Mouse (Mus musculus) lung, embryonic 16.5 days (tissue): ENCODE measurements at regions not wholly inside any gene's neighbourhood (a gene's known extent, or its start where the extent isn't known, plus 50 kb on each side); places are given as distances from the start of the nearest gene placed in this dataset.
A peak's percentile ranks its signal among the peaks of the same experiment; 100 is the strongest.
"Not testable (repeated sequence)": the region's sequence is repeated elsewhere in the genome, so short reads cannot be mapped to it uniquely, and the experiment has no call there.

ENCODE experiments used
- ATAC-seq: fragments of 200-750 bp; cut with Nextera tagmentation; 2 replicates; pipeline ENCODE4 v1.8.0; 2017; ENCODE audit warnings: low read depth, mild to moderate bottlenecking, moderate library complexity
- H3K27ac ChIP-seq: fragments of 300-500 bp; sonication (generic); 2 replicates; pipeline ENCODE4 v1.5.1; 2014; ENCODE audit warnings: mild to moderate bottlenecking, control low read depth, low read length
- H3K27me3 ChIP-seq: fragments of 300-500 bp; sonication (generic); 2 replicates; pipeline ENCODE4 v1.6.1; 2014; ENCODE audit warnings: low read depth, low read length, mixed read lengths; ENCODE audit not compliant: control insufficient read depth, insufficient read depth
- H3K36me3 ChIP-seq: fragments of 300-500 bp; sonication (generic); 2 replicates; pipeline ENCODE4 v1.6.1; 2014; ENCODE audit warnings: low read length; ENCODE audit not compliant: control insufficient read depth, insufficient read depth
- H3K4me1 ChIP-seq: fragments of 300-500 bp; sonication (generic); replicated peaks from 2 replicates; pipeline ENCODE4 v1.6.1; 2014; ENCODE audit warnings: low read length, mixed read lengths; ENCODE audit not compliant: control insufficient read depth, insufficient read depth
- H3K4me2 ChIP-seq: fragments of 300-500 bp; sonication (generic); 2 replicates; pipeline ENCODE4 v1.6.1; 2014; ENCODE audit warnings: low read depth, low read length, control low read depth
- H3K4me3 ChIP-seq: fragments of 300-500 bp; sonication (generic); 2 replicates; pipeline ENCODE4 v1.5.1; 2014; ENCODE audit warnings: mild to moderate bottlenecking, low read length, control low read depth
- H3K9ac ChIP-seq: fragments of 300-500 bp; sonication (generic); 2 replicates; pipeline ENCODE4 v1.6.1; 2014; ENCODE audit warnings: low read length, control low read depth
- H3K9me3 ChIP-seq: fragments of 300-500 bp; sonication (generic); 2 replicates; pipeline ENCODE4 v1.6.1; 2016; ENCODE audit warnings: low read length; ENCODE audit not compliant: control insufficient read depth
- WGBS: fragments of 180-500 bp; shearing (Covaris S2); extraction: QIAGEN DNeasy Blood & Tissue Kit; methylation state at CpG from one replicate; pipeline ENCODE4 v1.1.7; 2014; 5-methylcytosine and 5-hydroxymethylcytosine counted together

DNA sequence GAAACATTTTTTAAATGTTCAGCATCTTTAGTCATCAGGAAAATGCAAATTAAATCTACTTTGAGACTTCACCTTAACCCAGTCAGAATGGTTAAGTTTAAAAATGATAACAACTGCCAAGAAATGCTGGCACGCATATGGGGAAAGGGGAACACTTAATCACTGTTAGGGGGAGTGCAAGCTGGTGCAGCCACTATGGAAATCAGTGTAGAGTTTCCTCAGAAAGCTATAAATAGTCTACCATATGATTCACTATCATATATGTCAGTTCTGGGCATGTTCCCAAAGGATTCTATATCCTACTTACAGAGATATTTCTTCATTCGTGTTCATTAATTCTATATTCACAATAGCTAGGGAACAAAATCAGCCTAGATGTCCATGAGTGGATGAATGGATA lies 61.6 kb upstream of the Tra2b start:
- Histone ChIP-seq H3K4me3 (no peak overlapping the region), H3K36me3 (no peaks in the 10 kb centered on the region), H3K27me3 (no peaks in the 10 kb centered on the region), H3K9ac (no peak overlapping the region), H3K27ac (no peak overlapping the region), H3K9me3 (no peaks in the 10 kb centered on the region), H3K4me2 (no peak overlapping the region), H3K4me1 (no peaks in the 10 kb centered on the region)
- WGBS: 51% methylated on average over 2 of the region's 2 CpGs
- ATAC-seq: peak; percentile 49; the same call in 1 of the 2 replicates

DNA sequence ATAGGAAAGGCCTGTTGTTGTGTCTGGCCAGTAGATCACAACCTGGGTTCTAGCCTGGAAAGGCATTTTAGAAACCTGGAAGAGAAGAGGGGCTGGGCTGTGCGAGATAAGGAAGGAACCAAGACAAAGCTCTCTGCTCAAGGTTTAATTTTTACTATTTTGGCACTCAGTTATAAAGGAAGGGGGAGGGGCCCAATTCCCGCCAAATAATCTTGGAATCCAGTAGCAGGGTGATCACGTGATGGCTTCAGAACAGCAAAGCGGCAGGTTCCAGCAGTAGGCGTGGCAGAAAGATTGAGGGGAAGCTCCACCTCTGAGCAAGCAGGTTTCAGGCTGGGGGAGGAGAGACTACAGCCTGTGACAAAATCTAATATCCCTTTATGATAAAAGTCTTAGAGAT lies 59.4 kb upstream of the Tra2b start:
- H3K27ac ChIP-seq, H3K36me3 ChIP-seq, H3K27me3 ChIP-seq, H3K4me3 ChIP-seq, ATAC-seq, H3K9me3 ChIP-seq, H3K4me1 ChIP-seq, H3K4me2 ChIP-seq, H3K9ac ChIP-seq: not testable (repeated sequence)
- 33% methylated on average over 5 of the region's 5 CpGs for WGBS

DNA sequence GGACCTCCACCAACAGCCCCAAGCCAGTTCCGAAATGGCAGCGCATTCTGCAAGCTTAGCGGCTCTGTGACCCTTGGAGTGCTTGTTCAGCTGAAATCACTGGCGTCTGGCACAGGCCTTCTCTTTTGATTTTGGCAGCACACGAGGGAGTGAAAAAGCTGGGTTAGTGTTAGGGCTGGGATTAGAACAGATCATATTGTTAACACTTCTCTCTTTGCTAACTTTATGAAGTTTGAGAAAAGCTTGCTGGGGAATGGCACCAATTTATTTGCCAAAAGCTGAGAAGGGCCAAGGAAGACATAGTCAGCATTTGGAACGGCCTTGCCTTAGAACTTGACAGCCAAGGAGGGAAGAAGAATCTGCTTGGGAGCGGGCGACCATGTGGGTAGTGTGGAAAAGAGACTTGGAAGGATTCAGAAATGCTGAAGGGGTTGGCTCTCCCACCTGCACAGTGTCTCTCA lies 50.5 kb upstream of the Tra2b start:
- Histone ChIP-seq H3K36me3 (no peaks in the 10 kb centered on the region), H3K27me3 (no peaks in the 10 kb centered on the region), H3K4me2 (no peak overlapping the region), H3K9ac (no peak overlapping the region), H3K27ac (no peak overlapping the region), H3K9me3 (no peaks in the 10 kb centered on the region), H3K4me1 (no peaks in the 10 kb centered on the region; the same call in 1 of the 2 replicates), H3K4me3 (no peak overlapping the region)
- ATAC-seq: no peak
- WGBS: 52% methylated on average over 8 of the region's 8 CpGs
